Mouse (Mus musculus) hindbrain, embryonic 15.5 days (tissue): Measurements from ENCODE around the gene H2al1h. TPM values are rescaled to one million over a fixed set of nuclear protein-coding genes. Genes with fewer than 3 reads are reported as not detected.
"Not testable (repeated sequence)": the region's sequence is repeated elsewhere in the genome, so short reads cannot be mapped to it uniquely, and the experiment has no call there.

Source experiments
- ATAC-seq: fragments of 200-750 bp; cut with Nextera tagmentation; 2 replicates; pipeline ENCODE4 v1.8.0; 2017; ENCODE audit warnings: low read depth, moderate number of reproducible peaks, moderate TSS enrichment; ENCODE audit not compliant: low FRiP score
- H3K27ac ChIP-seq: fragments of 300-500 bp; sonication (generic); replicated peaks from 2 replicates; pipeline ENCODE4 v1.5.1; 2015; ENCODE audit warnings: mild to moderate bottlenecking, inconsistent platforms
- H3K27me3 ChIP-seq: fragments of 300-500 bp; sonication (generic); 2 replicates; pipeline ENCODE4 v1.6.1; 2015; ENCODE audit warnings: control low read depth, inconsistent platforms
- H3K36me3 ChIP-seq: fragments of 300-500 bp; sonication (generic); 2 replicates; pipeline ENCODE4 v1.6.1; 2015; ENCODE audit warnings: control low read depth, inconsistent platforms
- H3K4me1 ChIP-seq: fragments of 300-500 bp; sonication (generic); replicated peaks from 2 replicates; pipeline ENCODE4 v1.6.1; 2015; ENCODE audit warnings: control low read depth, inconsistent platforms
- H3K4me2 ChIP-seq: fragments of 300-500 bp; sonication (generic); 2 replicates; pipeline ENCODE4 v1.6.1; 2015; ENCODE audit warnings: moderate library complexity, mild to moderate bottlenecking, inconsistent platforms
- H3K4me3 ChIP-seq: fragments of 300-500 bp; sonication (generic); 2 replicates; pipeline ENCODE4 v1.5.1; 2015; ENCODE audit warnings: mild to moderate bottlenecking, inconsistent platforms
- H3K9ac ChIP-seq: fragments of 300-500 bp; sonication (generic); 2 replicates; pipeline ENCODE4 v1.6.1; 2015; ENCODE audit warnings: inconsistent platforms
- H3K9me3 ChIP-seq: fragments of 300-500 bp; sonication (generic); 2 replicates; pipeline ENCODE4 v1.6.1; 2016; ENCODE audit warnings: control low read depth, inconsistent platforms
- WGBS: fragments of 180-500 bp; shearing (Covaris S2); methylation state at CpG from one replicate; pipeline ENCODE4 v1.1.7; 2015; 5-methylcytosine and 5-hydroxymethylcytosine counted together
- polyA plus RNA-seq: library from polyadenylated mRNA; unstranded; fragments of >200 nt; fragmentation: Nextera tagmentation; extraction: Ambion mirVana; gene quantifications from 2 replicates; pipeline ENCODE4 v1.2.1, GENCODE M21; 2015

Gene H2al1h
- not detected in 2 replicates for polyA plus RNA-seq

DNA sequence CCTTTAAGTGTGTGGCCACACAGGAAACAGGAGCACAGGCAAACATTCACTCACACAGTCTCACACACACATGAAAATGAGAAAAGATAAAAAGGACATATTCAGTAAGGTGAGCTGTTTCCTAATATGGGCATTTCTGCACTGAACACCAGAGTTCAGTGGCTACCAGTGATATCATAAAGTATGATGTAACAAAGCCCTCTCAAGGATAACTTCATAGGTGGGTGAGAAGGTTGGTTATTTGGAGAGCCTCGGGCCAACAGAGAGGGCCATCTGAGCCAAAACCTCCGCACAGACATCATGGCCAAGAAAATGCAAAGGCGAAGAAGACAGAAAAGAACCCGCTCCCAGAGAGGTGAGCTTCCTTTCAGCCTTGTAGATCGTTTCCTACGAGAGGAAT is at the start of gene H2al1h:
TSS of gene H2al1h (plus strand) at position 301 of the 400 bp plus-strand sequence.
- ATAC-seq, H3K27me3 ChIP-seq, H3K9me3 ChIP-seq, H3K4me2 ChIP-seq, H3K27ac ChIP-seq, H3K4me3 ChIP-seq, H3K36me3 ChIP-seq, H3K4me1 ChIP-seq, H3K9ac ChIP-seq: not testable (repeated sequence)
- no CpG with 5 or more reads among the region's 6 CpGs for WGBS

GRCm38 (mm10) chrX:11273190-11273589 is 48.1 kb upstream of the H2al1h start:
- Histone ChIP-seq H3K36me3 (no peaks in the 10 kb centered on the region), H3K4me3 (no peak overlapping the region), H3K4me1 (no peaks in the 10 kb centered on the region), H3K27ac (no peak overlapping the region), H3K27me3 (no peaks in the 10 kb centered on the region), H3K4me2 (no peak overlapping the region), H3K9me3 (no peaks in the 10 kb centered on the region), H3K9ac (no peak overlapping the region)
- no peak for ATAC-seq
- WGBS, result 80% methylated on average over 3 of the region's 3 CpGs

GRCm38 (mm10) chrX:11277083-11277482 is 44.2 kb upstream of the H2al1h start:
- no peak for ATAC-seq
- Histone ChIP-seq H3K4me2 (no peak overlapping the region), H3K27me3 (no peaks in the 10 kb centered on the region), H3K4me3 (no peak overlapping the region), H3K9ac (no peak overlapping the region), H3K4me1 (no peaks in the 10 kb centered on the region), H3K36me3 (no peaks in the 10 kb centered on the region), H3K9me3 (no peaks in the 10 kb centered on the region), H3K27ac (no peak overlapping the region)
- 65% methylated on average over 6 of the region's 6 CpGs for WGBS

DNA sequence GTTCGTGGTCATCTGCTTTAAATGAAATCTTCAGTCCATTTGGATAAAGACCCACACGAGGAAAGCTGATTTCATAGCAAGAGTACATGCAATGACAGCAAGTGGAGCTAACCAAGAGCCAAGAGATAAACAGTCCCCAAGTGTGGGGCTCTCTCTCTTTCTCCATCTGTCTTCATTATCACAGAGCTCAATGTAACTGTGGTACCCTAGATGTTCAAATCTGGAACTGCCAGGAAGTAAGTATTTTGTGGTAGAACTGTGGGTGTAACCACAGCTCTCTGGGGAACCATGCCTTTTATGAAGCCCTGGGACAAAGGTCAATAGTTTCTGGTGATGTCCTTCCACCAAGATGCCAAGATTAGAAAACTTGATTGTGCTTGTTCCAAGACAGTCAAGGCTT is 40.6 kb upstream of the H2al1h start:
- Histone ChIP-seq H3K4me2 (no peak overlapping the region), H3K4me1 (no peaks in the 10 kb centered on the region), H3K9me3 (no peaks in the 10 kb centered on the region), H3K27me3 (no peaks in the 10 kb centered on the region), H3K36me3 (no peaks in the 10 kb centered on the region), H3K9ac (no peak overlapping the region), H3K4me3 (no peak overlapping the region), H3K27ac (no peak overlapping the region)
- ATAC-seq, result no peak
- 77% methylated on average over 2 of the region's 2 CpGs for WGBS

- 77% methylated on average over 14 of the region's 14 CpGs for WGBS
- no peaks in the 10 kb centered on the region for H3K9me3 ChIP-seq
- H3K4me3 ChIP-seq, result no peak overlapping the region
- H3K27ac ChIP-seq, result no peak overlapping the region
- no peaks in the 10 kb centered on the region for H3K27me3 ChIP-seq
- no peak overlapping the region for H3K9ac ChIP-seq
- no peaks in the 10 kb centered on the region for H3K4me1 ChIP-seq
- H3K36me3 ChIP-seq, result no peaks in the 10 kb centered on the region
- no peak overlapping the region for H3K4me2 ChIP-seq
- no peak for ATAC-seq
Observed at GRCm38 (mm10) chrX:11288306-11288882, 32.9 kb upstream of the H2al1h start.

- H3K27me3 ChIP-seq, result no peaks in the 10 kb centered on the region
- H3K9ac ChIP-seq, result no peak overlapping the region
- no peaks in the 10 kb centered on the region for H3K9me3 ChIP-seq
- H3K4me2 ChIP-seq, result no peak overlapping the region
- WGBS, result 49% methylated on average over 4 of the region's 4 CpGs
- no peaks in the 10 kb centered on the region for H3K4me1 ChIP-seq
- H3K27ac ChIP-seq, result no peak overlapping the region
- ATAC-seq, result no peak
- no peaks in the 10 kb centered on the region for H3K36me3 ChIP-seq
- H3K4me3 ChIP-seq, result no peak overlapping the region
Observed at GRCm38 (mm10) chrX:11289244-11289643, 32.0 kb upstream of the H2al1h start.

DNA sequence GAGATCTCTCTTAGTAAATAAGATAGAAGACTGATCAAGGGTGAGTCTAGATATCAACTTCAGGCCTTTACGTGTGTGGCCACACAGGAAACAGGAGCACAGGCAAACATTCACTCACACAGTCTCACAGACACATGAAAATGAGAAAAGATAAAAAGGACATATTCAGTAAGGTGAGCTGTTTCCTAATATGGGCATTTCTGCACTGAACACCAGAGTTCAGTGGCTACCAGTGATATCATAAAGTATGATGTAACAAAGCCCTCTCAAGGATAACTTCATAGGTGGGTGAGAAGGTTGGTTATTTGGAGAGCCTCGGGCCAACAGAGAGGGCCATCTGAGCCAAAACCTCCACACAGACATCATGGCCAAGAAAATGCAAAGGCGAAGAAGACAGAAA is 22.3 kb upstream of the H2al1h start, which contains the start of gene H2al1a:
TSS of gene H2al1a (plus strand) at position 301 of the 400 bp plus-strand sequence.
- not testable (repeated sequence) for ATAC-seq

GRCm38 (mm10) chrX:11302132-11302531 is 19.2 kb upstream of the H2al1h start, which contains the start of gene H2al1b:
TSS of gene H2al1b (plus strand) at chrX:11302432.
- H3K27me3 ChIP-seq, ATAC-seq, H3K9me3 ChIP-seq, H3K4me1 ChIP-seq, H3K4me2 ChIP-seq, H3K9ac ChIP-seq, H3K36me3 ChIP-seq, H3K27ac ChIP-seq, H3K4me3 ChIP-seq: not testable (repeated sequence)
- WGBS, result 92% methylated on average over 1 of the region's 3 CpGs

More for the DNA sequence above, 22.3 kb upstream of the H2al1h start, which contains the start of gene H2al1a:
- not testable (repeated sequence) for H3K4me1 ChIP-seq, H3K4me2 ChIP-seq, H3K4me3 ChIP-seq, H3K27me3 ChIP-seq, H3K27ac ChIP-seq, H3K9me3 ChIP-seq, H3K9ac ChIP-seq, H3K36me3 ChIP-seq
- no CpG with 5 or more reads among the region's 3 CpGs for WGBS

GRCm38 (mm10) chrX:11305355-11305754 is 15.9 kb upstream of the H2al1h start, which contains the start of gene H2al1c:
TSS of gene H2al1c (plus strand) at chrX:11305655.
- H3K9ac ChIP-seq, H3K4me2 ChIP-seq, ATAC-seq, H3K4me3 ChIP-seq, H3K27me3 ChIP-seq, H3K9me3 ChIP-seq, H3K4me1 ChIP-seq, H3K27ac ChIP-seq, H3K36me3 ChIP-seq: not testable (repeated sequence)
- WGBS, result 96% methylated on average over 2 of the region's 6 CpGs

- H3K4me1 ChIP-seq, H3K27ac ChIP-seq, H3K9ac ChIP-seq, H3K4me3 ChIP-seq, ATAC-seq, H3K4me2 ChIP-seq, H3K9me3 ChIP-seq, H3K36me3 ChIP-seq, H3K27me3 ChIP-seq: not testable (repeated sequence)
- no CpG with 5 or more reads among the region's 6 CpGs for WGBS
Observed at GRCm38 (mm10) chrX:11308524-11308923, 12.8 kb upstream of the H2al1h start, which contains the start of gene H2al1d. TSS of gene H2al1d (plus strand) at chrX:11308824.

- not testable (repeated sequence) for H3K4me2 ChIP-seq, H3K9ac ChIP-seq, H3K27ac ChIP-seq, ATAC-seq, H3K9me3 ChIP-seq, H3K36me3 ChIP-seq, H3K4me1 ChIP-seq, H3K27me3 ChIP-seq, H3K4me3 ChIP-seq
- no CpG with 5 or more reads among the region's 3 CpGs for WGBS
Observed at GRCm38 (mm10) chrX:11311634-11312033, 9.7 kb upstream of the H2al1h start, which contains the start of gene H2al1e. TSS of gene H2al1e (plus strand) at chrX:11311934.

- not testable (repeated sequence) for ATAC-seq, H3K27ac ChIP-seq, H3K36me3 ChIP-seq, H3K27me3 ChIP-seq, H3K4me1 ChIP-seq, H3K4me3 ChIP-seq, H3K9me3 ChIP-seq, H3K4me2 ChIP-seq, H3K9ac ChIP-seq
- no CpG with 5 or more reads among the region's 6 CpGs for WGBS
Observed at GRCm38 (mm10) chrX:11314858-11315257, 6.4 kb upstream of the H2al1h start, which contains the start of gene H2al1f. TSS of gene H2al1f (plus strand) at chrX:11315158.

DNA sequence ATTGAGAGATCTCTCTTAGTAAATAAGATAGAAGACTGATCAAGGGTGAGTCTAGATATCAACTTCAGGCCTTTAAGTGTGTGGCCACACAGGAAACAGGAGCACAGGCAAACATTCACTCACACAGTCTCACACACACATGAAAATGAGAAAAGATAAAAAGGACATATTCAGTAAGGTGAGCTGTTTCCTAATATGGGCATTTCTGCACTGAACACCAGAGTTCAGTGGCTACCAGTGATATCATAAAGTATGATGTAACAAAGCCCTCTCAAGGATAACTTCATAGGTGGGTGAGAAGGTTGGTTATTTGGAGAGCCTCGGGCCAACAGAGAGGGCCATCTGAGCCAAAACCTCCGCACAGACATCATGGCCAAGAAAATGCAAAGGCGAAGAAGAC is 3.3 kb upstream of the H2al1h start, which contains the start of gene H2al1g:
TSS of gene H2al1g (plus strand) at position 301 of the 400 bp plus-strand sequence.
- WGBS, result no CpG with 5 or more reads among the region's 3 CpGs
- H3K4me3 ChIP-seq, H3K27me3 ChIP-seq, H3K4me1 ChIP-seq, H3K36me3 ChIP-seq, H3K27ac ChIP-seq, H3K9me3 ChIP-seq, H3K9ac ChIP-seq, ATAC-seq, H3K4me2 ChIP-seq: not testable (repeated sequence)
